Mouse (Mus musculus) adrenal gland (tissue): Measurements from ENCODE around the gene Rab37.

Experiments used
- intact Hi-C: fragments of 180-260 bp; cut with DNase I; formaldehyde crosslinking; loops from one replicate; pipeline ENCODE4 v1.15.1; 2025

Gene Rab37

GRCm38 (mm10) chr11:115129508-115130126 lies 38.4 kb downstream of the Rab37 start:
- intact Hi-C loops: no loop called here

GRCm38 (mm10) chr11:115131768-115132381 lies 40.6 kb downstream of the Rab37 start:
- intact Hi-C loops: no loop called here

GRCm38 (mm10) chr11:115133800-115134199 lies 42.6 kb downstream of the Rab37 start, which contains the start of gene Cd300lf:
Cd300lf (minus strand) TSS chr11:115133992.
- intact Hi-C loops: no loop called here

- intact Hi-C loops: no loop called here
These were observed 47.5 kb downstream of the Rab37 start for GRCm38 (mm10) chr11:115138597-115139262.

- intact Hi-C loops: loop anchor here (10.0 kb wide), 1 partner anchor 347 kb away; the partner anchor contains the start of genes Btbd17 and Gpr142
These were observed 50.7 kb downstream of the Rab37 start for GRCm38 (mm10) chr11:115141970-115142369.

GRCm38 (mm10) chr11:115147813-115148212 lies 56.6 kb downstream of the Rab37 start:
- intact Hi-C loops: loop anchor here (10.0 kb wide), 1 partner anchor 353 kb away; the partner anchor contains the start of genes Btbd17 and Gpr142

- intact Hi-C loops: no loop called here
These were observed 59.6 kb downstream of the Rab37 start for GRCm38 (mm10) chr11:115150741-115151254.

GRCm38 (mm10) chr11:115151755-115152429 lies 60.7 kb downstream of the Rab37 start:
- intact Hi-C loops: no loop called here

- intact Hi-C loops: loop anchor here (1.0 kb wide), 1 partner anchor 70 kb away; no protein-coding TSS in a partner anchor
These were observed 61.9 kb downstream of the Rab37 start for GRCm38 (mm10) chr11:115153088-115153487.

GRCm38 (mm10) chr11:115153699-115154292 lies 62.6 kb downstream of the Rab37 start:
- intact Hi-C loops: loop anchor here (1.0 kb wide), 1 partner anchor 70 kb away; no protein-coding TSS in a partner anchor

- intact Hi-C loops: no loop called here
These were observed 63.9 kb downstream of the Rab37 start for GRCm38 (mm10) chr11:115155053-115155634.

GRCm38 (mm10) chr11:115157933-115158719 lies 66.9 kb downstream of the Rab37 start:
- intact Hi-C loops: no loop called here

- intact Hi-C loops: no loop called here
These were observed 69.0 kb downstream of the Rab37 start for GRCm38 (mm10) chr11:115160016-115160797.

- intact Hi-C loops: loop anchor here (1.0 kb wide), 1 partner anchor 21 kb away; no protein-coding TSS in a partner anchor
These were observed 69.8 kb downstream of the Rab37 start for GRCm38 (mm10) chr11:115160883-115161577.

GRCm38 (mm10) chr11:115161578-115162204 lies 70.5 kb downstream of the Rab37 start:
- intact Hi-C loops: loop anchor here (1.0 kb wide), 1 partner anchor 21 kb away; no protein-coding TSS in a partner anchor

- intact Hi-C loops: no loop called here
These were observed 71.0 kb downstream of the Rab37 start for GRCm38 (mm10) chr11:115162205-115162601.

GRCm38 (mm10) chr11:115162832-115163480 lies 71.7 kb downstream of the Rab37 start, which contains the start of gene Slc9a3r1:
Slc9a3r1 (plus strand) TSS chr11:115163341.
- intact Hi-C loops: no loop called here
